Mouse (Mus musculus) testis, adult 2 months (tissue): ENCODE results near the gene Cbx6. TPM values are rescaled to one million over a fixed set of nuclear protein-coding genes. Genes with fewer than 3 reads are reported as not detected.

Source experiments
- H3K27ac ChIP-seq: fragments of 200-500 bp; 2 replicates; pipeline ENCODE4 v1.5.1; 2012; ENCODE audit warnings: low read depth, low read length; ENCODE audit not compliant: control insufficient read depth, insufficient read depth
- H3K27me3 ChIP-seq: fragments of 200-500 bp; 2 replicates; pipeline ENCODE4 v1.6.1; 2012; ENCODE audit warnings: mild to moderate bottlenecking, low read length, moderate library complexity; ENCODE audit not compliant: control insufficient read depth, insufficient read depth
- H3K36me3 ChIP-seq: fragments of 200-500 bp; 2 replicates; pipeline ENCODE4 v1.6.1; 2012; ENCODE audit warnings: mild to moderate bottlenecking, low read length; ENCODE audit not compliant: control insufficient read depth, insufficient read depth
- H3K4me1 ChIP-seq: fragments of 200-500 bp; 2 replicates; pipeline ENCODE4 v1.6.1; 2012; ENCODE audit warnings: low read length; ENCODE audit not compliant: control insufficient read depth, insufficient read depth
- H3K4me3 ChIP-seq: fragments of 200-500 bp; 2 replicates; pipeline ENCODE4 v1.5.1; 2012; ENCODE audit warnings: low read depth, mild to moderate bottlenecking, low read length, moderate library complexity, mixed read lengths; ENCODE audit not compliant: control insufficient read depth
- CTCF ChIP-seq: fragments of 200-500 bp; IDR thresholded peaks from 2 replicates; pipeline ENCODE4 v1.5.1; 2012; ENCODE audit warnings: low read depth, mild to moderate bottlenecking, inconsistent platforms, low read length, moderate library complexity; ENCODE audit not compliant: control insufficient read depth, insufficient read depth, insufficient replicate concordance
- POLR2A ChIP-seq: fragments of 200-500 bp; IDR thresholded peaks from 2 replicates; pipeline ENCODE4 v1.6.1; 2012; ENCODE audit warnings: low read depth, mild to moderate bottlenecking, inconsistent platforms, low read length, moderate library complexity; ENCODE audit not compliant: control insufficient read depth
- polyA plus RNA-seq: library from polyadenylated mRNA; depleted of rRNA; stranded (reverse); fragments of >200 nt; gene quantifications from 2 replicates; pipeline ENCODE4 v1.2.3, GENCODE M21; 2012

Gene Cbx6
- polyA plus RNA-seq, 1 experiment = 4.6 TPM

DNA sequence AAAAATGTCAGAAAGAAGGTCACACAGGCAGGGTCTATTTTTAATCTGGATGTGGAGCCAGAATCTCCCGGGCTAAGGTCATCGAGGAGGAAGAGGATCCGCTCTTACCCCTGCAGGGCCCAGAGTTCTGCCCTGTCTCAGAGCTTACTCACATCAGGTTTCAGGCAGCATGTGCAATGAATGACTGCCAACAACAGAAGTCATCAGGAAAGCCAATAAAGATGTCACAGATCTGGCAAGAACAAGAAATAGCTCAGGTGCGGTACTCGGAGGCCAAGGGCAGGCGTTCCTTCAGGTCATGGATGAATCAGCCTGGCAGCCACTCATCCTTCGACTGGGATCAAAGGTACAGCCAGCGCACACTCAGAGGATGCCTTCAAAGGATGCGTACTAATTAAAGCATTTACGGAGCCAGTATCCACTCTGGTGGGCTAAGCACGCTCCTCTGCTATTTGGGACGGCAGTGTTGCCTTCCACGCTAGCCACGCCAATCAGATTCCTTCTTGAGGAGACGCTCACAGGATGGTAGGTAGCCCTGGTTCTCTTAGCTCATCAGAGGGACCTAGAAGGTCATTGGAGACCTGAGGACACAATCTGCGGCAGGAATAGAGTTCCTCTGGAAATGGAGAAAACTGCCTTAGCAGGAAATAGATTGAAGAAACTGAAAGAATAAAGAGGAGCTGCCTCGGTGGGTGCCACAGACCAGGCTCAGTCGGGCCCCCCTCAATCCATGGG, 40.9 kb upstream of the Cbx6 start:
- TF ChIP-seq POLR2A (no peak), CTCF (no peak)
- H3K4me3 ChIP-seq = no peak overlapping the region
- H3K27ac ChIP-seq = no peak overlapping the region
- H3K36me3 ChIP-seq = no peaks in the 10 kb centered on the region
- H3K27me3 ChIP-seq = no peaks in the 10 kb centered on the region
- H3K4me1 ChIP-seq = peaks cover 6% of the 10 kb centered on the region

DNA sequence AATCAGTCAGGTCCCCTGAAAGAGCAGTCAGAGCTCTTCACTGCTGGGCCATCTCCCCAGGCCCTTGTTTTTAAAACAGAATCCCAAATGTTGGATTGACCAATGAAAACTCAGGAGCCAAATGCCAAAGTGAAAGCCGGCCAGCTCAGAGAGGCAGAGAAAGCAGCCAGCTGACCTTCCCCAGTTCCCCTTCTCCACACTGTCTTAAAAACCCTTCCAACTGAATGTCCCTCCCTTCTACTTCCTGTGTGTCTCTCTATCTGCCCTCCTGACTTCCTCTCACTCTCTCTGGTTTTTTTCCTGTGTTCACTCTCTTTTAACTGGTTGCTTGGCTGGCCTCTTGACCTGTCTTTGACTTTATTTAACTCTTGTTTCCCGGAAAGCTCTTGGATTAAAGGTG, 39.5 kb upstream of the Cbx6 start:
- Histone ChIP-seq H3K36me3 (no peaks in the 10 kb centered on the region), H3K27ac (no peak overlapping the region), H3K4me3 (no peak overlapping the region), H3K4me1 (peaks cover 2% of the 10 kb centered on the region), H3K27me3 (no peaks in the 10 kb centered on the region)
- no peak for TF ChIP-seq POLR2A
- TF ChIP-seq CTCF = no peak

DNA sequence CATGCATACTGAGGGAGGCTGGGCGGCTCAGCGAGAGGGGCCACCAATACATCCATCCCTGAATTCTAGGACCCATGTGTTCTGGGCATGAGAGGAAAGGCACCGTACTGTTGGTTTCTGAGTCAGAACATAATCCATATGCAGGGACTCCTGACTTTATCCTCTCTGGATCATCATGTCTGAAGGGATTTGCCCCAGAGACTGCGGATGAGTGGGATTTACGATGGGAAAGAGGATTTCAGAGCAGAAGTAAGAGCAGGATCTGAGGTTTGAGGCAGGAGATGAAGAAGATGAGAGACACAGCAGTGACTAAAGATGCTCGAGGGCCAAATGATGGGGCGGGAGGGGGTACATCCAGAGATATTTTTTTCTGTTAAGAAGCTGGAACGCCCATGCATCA, 39.1 kb upstream of the Cbx6 start:
- Histone ChIP-seq H3K4me1 (no peaks in the 10 kb centered on the region), H3K36me3 (no peaks in the 10 kb centered on the region), H3K27ac (no peak overlapping the region), H3K4me3 (no peak overlapping the region), H3K27me3 (no peaks in the 10 kb centered on the region)
- no peak for TF ChIP-seq CTCF
- no peak for TF ChIP-seq POLR2A

DNA sequence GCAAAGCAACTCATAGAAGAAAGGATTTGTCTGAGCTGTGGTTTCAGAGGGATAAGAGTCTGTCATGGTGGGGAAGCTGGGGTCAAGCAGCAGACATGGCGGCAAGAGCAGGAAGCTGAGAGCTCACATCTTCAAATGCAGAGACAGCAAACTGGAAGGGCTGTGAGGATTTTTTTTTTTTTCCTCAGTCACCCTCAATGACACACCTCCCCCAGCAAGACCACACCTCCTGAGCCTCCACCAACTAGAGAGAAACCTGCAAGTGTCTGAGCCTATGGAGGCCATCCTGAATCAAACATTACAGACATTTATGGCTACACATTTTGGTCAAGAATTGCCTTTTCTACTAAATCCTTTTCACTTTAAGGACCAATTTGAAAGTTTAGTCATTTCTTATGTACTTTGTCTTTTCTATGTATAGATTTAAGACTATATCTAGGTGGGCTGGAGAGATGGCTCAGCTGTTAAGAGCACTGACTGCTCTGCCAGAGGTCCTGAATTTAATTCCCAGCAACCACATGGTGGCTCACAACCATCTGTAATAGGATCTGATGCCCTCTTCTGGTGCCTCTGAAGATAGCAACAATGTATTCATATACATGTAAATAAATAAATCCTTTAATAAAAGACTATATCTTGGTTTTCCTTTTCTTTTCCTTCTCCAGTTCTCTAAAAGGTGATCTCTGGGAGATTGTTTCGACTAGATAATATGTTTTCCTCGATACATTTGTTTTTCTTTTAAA, 32.9 kb upstream of the Cbx6 start:
- H3K4me3 ChIP-seq = no peak overlapping the region
- TF ChIP-seq POLR2A = no peak
- no peak for TF ChIP-seq CTCF

DNA sequence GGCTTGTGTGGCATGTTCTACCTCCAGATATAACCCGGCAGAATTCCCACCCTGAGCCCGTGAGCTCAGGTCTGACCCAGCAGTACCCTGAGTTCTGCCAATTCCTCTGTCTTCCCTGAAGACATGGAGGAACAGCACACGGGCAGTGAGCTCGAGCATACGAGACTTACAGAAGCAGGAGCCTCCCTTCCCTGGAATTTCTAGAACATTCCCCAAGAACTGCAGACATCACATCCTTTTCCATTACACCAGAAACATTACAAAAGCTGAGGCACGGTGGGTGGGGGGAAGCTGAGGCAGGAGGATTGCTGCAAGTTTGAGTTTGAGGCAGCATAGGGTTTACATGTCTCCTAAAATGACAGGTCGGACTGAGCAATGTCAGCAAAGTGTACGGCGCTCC, 25.3 kb upstream of the Cbx6 start:
- TF ChIP-seq CTCF (no peak), POLR2A (no peak)
- Histone ChIP-seq H3K4me1 (no peaks in the 10 kb centered on the region), H3K4me3 (no peak overlapping the region), H3K36me3 (no peaks in the 10 kb centered on the region), H3K27me3 (no peaks in the 10 kb centered on the region), H3K27ac (no peak overlapping the region)

More for the DNA sequence above, 32.9 kb upstream of the Cbx6 start:
- Histone ChIP-seq H3K36me3 (no peaks in the 10 kb centered on the region), H3K27ac (no peak overlapping the region), H3K4me1 (no peaks in the 10 kb centered on the region), H3K27me3 (no peaks in the 10 kb centered on the region)

DNA sequence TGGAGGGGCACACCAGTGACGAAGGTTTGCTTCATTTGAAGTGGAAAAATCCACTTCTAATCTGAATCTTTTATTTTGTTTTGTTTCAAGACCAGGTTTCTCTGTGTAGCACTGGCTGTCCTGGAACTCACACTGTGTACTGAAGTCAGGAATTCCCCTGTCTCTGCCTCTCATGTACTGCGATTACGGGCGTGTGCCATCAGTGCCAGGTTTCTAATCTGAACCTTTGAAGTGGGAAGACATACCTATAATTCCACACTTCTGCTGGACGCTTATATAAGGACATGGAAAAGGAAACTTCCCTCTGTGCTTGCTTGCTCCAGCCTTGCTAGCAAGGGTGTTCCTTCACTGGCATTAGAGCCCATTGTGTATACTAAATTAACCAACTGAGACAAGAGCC, 24.5 kb upstream of the Cbx6 start:
- Histone ChIP-seq H3K27me3 (no peaks in the 10 kb centered on the region), H3K4me1 (no peaks in the 10 kb centered on the region), H3K4me3 (no peak overlapping the region), H3K27ac (no peak overlapping the region), H3K36me3 (no peaks in the 10 kb centered on the region)
- TF ChIP-seq CTCF (no peak), POLR2A (no peak)

DNA sequence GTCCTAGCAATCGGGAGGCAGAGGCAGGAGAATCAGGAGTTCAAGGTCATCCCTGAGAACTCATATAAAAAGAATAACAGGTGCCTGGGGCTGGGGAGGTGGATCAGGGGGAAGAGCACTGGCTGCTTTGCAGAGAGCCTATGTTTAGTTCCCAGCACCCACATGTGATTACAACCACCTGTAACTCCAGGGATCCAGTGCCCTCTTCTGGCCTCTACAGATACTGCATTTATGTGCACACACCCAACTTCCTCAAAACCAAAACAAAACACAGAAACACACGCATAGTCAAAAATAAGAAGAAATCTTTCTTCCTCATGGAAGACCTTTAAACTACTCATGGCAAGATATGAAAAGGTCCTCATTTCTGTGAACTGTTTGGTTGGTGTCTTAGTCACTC, 15.7 kb upstream of the Cbx6 start:
- H3K27ac ChIP-seq = no peak overlapping the region
- H3K36me3 ChIP-seq = no peaks in the 10 kb centered on the region
- no peaks in the 10 kb centered on the region for H3K27me3 ChIP-seq
- no peak overlapping the region for H3K4me3 ChIP-seq
- H3K4me1 ChIP-seq = no peaks in the 10 kb centered on the region
- TF ChIP-seq POLR2A (no peak), CTCF (no peak)
